Mouse (Mus musculus) adrenal gland, adult 8-10 months (tissue): ENCODE data around the gene Rspo4. TPM values are rescaled to one million over a fixed set of nuclear protein-coding genes. Genes with fewer than 3 reads are reported as not detected.

Source experiments
- DNase-seq: peaks from one replicate; pipeline ENCODE4 v3.0.0; 2022
- total RNA-seq, 4 experiments: library from RNA; stranded (reverse); gene quantifications; 2 replicates each; pipeline ENCODE4 v1.2.4; 2022

Rspo4 gene
- under 1 TPM in 2 of 4 experiments, not detected in 2; 0.10 to 0.96 TPM for total RNA-seq

GRCm38 (mm10) chr2:151842648-151843226 lies at the start of gene Rspo4:
TSS of gene Rspo4 (plus strand) at chr2:151842927.
- DNase-seq, result no peak

GRCm38 (mm10) chr2:151815586-151815985 lies 27.1 kb upstream of the Rspo4 start:
- DNase-seq, result no peak

GRCm38 (mm10) chr2:151862257-151862810 lies 19.6 kb downstream of the Rspo4 start:
- no peak for DNase-seq

- DNase-seq, result no peak
These were observed 22.2 kb downstream of the Rspo4 start for GRCm38 (mm10) chr2:151864941-151865340.

GRCm38 (mm10) chr2:151866487-151866886 lies 23.8 kb downstream of the Rspo4 start:
- DNase-seq, result peak; percentile 26

- no peak for DNase-seq
These were observed 25.5 kb downstream of the Rspo4 start for GRCm38 (mm10) chr2:151868196-151868595.

- no peak for DNase-seq
These were observed 31.8 kb downstream of the Rspo4 start for GRCm38 (mm10) chr2:151874551-151874950.

GRCm38 (mm10) chr2:151876012-151876485 lies 33.3 kb downstream of the Rspo4 start:
- DNase-seq, result peak; percentile 33

- DNase-seq, result no peak
These were observed 35.9 kb downstream of the Rspo4 start for GRCm38 (mm10) chr2:151878645-151879044.

- DNase-seq, result no peak
These were observed 37.0 kb downstream of the Rspo4 start for GRCm38 (mm10) chr2:151879760-151880159.

GRCm38 (mm10) chr2:151891031-151891430 lies 48.3 kb downstream of the Rspo4 start:
- DNase-seq, result no peak

GRCm38 (mm10) chr2:151893122-151893774 lies 50.5 kb downstream of the Rspo4 start:
- DNase-seq, result no peak

- no peak for DNase-seq
These were observed 51.7 kb downstream of the Rspo4 start for GRCm38 (mm10) chr2:151894209-151894980.

- DNase-seq, result no peak
These were observed 53.2 kb downstream of the Rspo4 start for GRCm38 (mm10) chr2:151895911-151896310.

GRCm38 (mm10) chr2:151898106-151898505 lies 55.4 kb downstream of the Rspo4 start:
- DNase-seq, result no peak

- no peak for DNase-seq
These were observed 58.1 kb downstream of the Rspo4 start for GRCm38 (mm10) chr2:151900845-151901244.

GRCm38 (mm10) chr2:151903267-151903666 lies 60.5 kb downstream of the Rspo4 start:
- DNase-seq, result no peak

GRCm38 (mm10) chr2:151903933-151904332 lies 61.2 kb downstream of the Rspo4 start:
- no peak for DNase-seq

- DNase-seq, result no peak
These were observed 61.9 kb downstream of the Rspo4 start for GRCm38 (mm10) chr2:151904636-151905035.

GRCm38 (mm10) chr2:151907020-151907419 lies 64.3 kb downstream of the Rspo4 start:
- DNase-seq, result no peak

- DNase-seq, result no peak
These were observed 66.7 kb downstream of the Rspo4 start for GRCm38 (mm10) chr2:151909386-151909785.

GRCm38 (mm10) chr2:151910498-151910897 lies 67.8 kb downstream of the Rspo4 start:
- DNase-seq, result no peak

GRCm38 (mm10) chr2:151910919-151911500 lies 68.3 kb downstream of the Rspo4 start, which contains the start of gene Angpt4:
TSS of gene Angpt4 (plus strand) at chr2:151911210.
- no peak for DNase-seq
